Mouse (Mus musculus) stomach, postnatal 0 days (tissue): ENCODE results near the gene Kmt5c.

Source experiments
- CTCF ChIP-seq: IDR thresholded peaks from 2 replicates; pipeline ENCODE4 v1.5.1; 2016; ENCODE audit warnings: antibody characterized with exemption, low read depth, mild to moderate bottlenecking, moderate library complexity
- EP300 ChIP-seq: optimal IDR thresholded peaks from 2 replicates; pipeline ENCODE3; 2016; ENCODE audit warnings: antibody characterized with exemption

DNA sequence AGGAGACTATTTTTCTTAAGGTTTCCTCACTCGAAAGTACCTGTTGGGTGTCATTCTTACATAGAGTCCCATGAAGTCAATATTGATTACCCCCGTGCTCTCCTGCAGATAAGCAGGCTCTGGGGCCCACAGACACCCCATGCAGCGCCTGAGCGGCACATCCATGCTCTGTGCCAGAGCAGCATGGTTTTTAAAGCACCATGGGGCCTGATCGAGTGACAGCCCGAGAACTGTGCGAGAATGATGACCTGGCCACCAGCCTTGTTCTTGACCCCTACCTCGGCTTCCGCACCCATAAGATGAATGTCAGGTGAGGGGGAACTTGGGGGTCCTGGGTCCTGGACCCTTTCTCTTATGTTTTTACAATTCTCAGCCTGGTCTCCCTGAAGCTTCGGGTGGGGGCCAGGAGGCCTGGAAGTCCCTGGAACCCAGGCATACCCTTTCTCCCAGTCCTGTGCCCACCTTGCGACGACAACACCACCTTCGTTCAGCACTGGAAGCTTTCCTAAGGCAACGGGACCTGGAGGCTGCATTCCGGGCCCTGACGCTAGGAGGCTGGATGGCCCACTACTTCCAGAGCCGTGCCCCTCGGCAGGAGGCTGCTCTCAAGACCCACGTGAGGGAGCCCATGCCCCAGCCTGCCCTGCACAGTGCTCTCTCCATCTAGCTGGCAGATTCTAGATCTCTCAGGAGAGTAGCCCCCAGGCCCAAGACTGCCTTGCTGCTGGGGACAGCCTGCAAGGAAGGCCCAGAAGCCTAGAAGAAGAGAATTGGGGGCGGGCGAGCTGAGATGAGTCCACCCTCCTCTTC is 2.0 kb downstream of the Kmt5c start:
- no peak for TF ChIP-seq CTCF
- TF ChIP-seq EP300 = no peak
